Mouse (Mus musculus): ENCODE measurements around the gene Cc2d1b. TPM values are rescaled to one million over a fixed set of nuclear protein-coding genes. Genes with fewer than 3 reads are reported as not detected.

Cc2d1b gene
- polyA plus RNA-seq, 1 experiment = 26.4 TPM

GRCm38 (mm10) chr4:108635101-108635500 lies 15.4 kb downstream of the Cc2d1b start:
- Histone ChIP-seq H3K4me3 (ENCODE audit: insufficient read depth, low read depth, low read length) (no peak overlapping the region), H3K27ac (ENCODE audit: insufficient read depth, low read depth, low read length) (no peak overlapping the region), H3K27me3 (replicated peaks; ENCODE audit: control insufficient read depth, insufficient read depth, low read length) (no peaks in the 10 kb centered on the region), H3K36me3 (ENCODE audit: control insufficient read depth, insufficient read depth, low read length) (peaks cover 3% of the 10 kb centered on the region), H3K4me1 (ENCODE audit: control insufficient read depth, insufficient read depth, low read length) (no peaks in the 10 kb centered on the region)
- TF ChIP-seq CTCF (conservative IDR thresholded peaks at IDR 0.05; ENCODE audit: insufficient read depth, insufficient read length, low read depth, low read length) = no peak
- no peak for TF ChIP-seq POLR2A (IDR thresholded peaks at IDR 0.05; ENCODE audit: low read depth, low read length)
- no peak for DNase-seq

- DNase-seq = no peak
- WGBS = 93% methylated on average over 3 of the region's 3 CpGs
- H3K36me3 ChIP-seq (ENCODE audit: control insufficient read depth, insufficient read depth, low read length) = no peaks in the 10 kb centered on the region; the same call in 1 of the 2 replicates
- no peaks in the 10 kb centered on the region for H3K4me1 ChIP-seq (ENCODE audit: control insufficient read depth, insufficient read depth, low read length)
- H3K4me3 ChIP-seq (ENCODE audit: insufficient read depth, low read depth, low read length) = no peak overlapping the region
- no peak for TF ChIP-seq CTCF (conservative IDR thresholded peaks at IDR 0.05; ENCODE audit: insufficient read depth, insufficient read length, low read depth, low read length)
- TF ChIP-seq POLR2A (IDR thresholded peaks at IDR 0.05; ENCODE audit: low read depth, low read length) = no peak
- no peaks in the 10 kb centered on the region for H3K27me3 ChIP-seq (replicated peaks; ENCODE audit: control insufficient read depth, insufficient read depth, low read length)
- H3K27ac ChIP-seq (ENCODE audit: insufficient read depth, low read depth, low read length) = no peak overlapping the region
Measured at GRCm38 (mm10) chr4:108637721-108638120, 18.0 kb downstream of the Cc2d1b start.

- H3K27ac ChIP-seq (ENCODE audit: insufficient read depth, low read depth, low read length) = no peak overlapping the region
- no peaks in the 10 kb centered on the region for H3K27me3 ChIP-seq (replicated peaks; ENCODE audit: control insufficient read depth, insufficient read depth, low read length)
- WGBS = 61% methylated on average over 5 of the region's 5 CpGs
- H3K4me3 ChIP-seq (ENCODE audit: insufficient read depth, low read depth, low read length) = no peak overlapping the region
- no peak for TF ChIP-seq POLR2A (IDR thresholded peaks at IDR 0.05; ENCODE audit: low read depth, low read length)
- no peak for TF ChIP-seq CTCF (conservative IDR thresholded peaks at IDR 0.05; ENCODE audit: insufficient read depth, insufficient read length, low read depth, low read length)
- no peaks in the 10 kb centered on the region; the same call in 1 of the 2 replicates for H3K36me3 ChIP-seq (ENCODE audit: control insufficient read depth, insufficient read depth, low read length)
- no peaks in the 10 kb centered on the region for H3K4me1 ChIP-seq (ENCODE audit: control insufficient read depth, insufficient read depth, low read length)
- no peak for DNase-seq
Measured at GRCm38 (mm10) chr4:108638752-108639151, 19.0 kb downstream of the Cc2d1b start.

- H3K36me3 ChIP-seq (ENCODE audit: control insufficient read depth, insufficient read depth, low read length) = no peaks in the 10 kb centered on the region; the same call in 1 of the 2 replicates
- 36% methylated on average over 2 of the region's 2 CpGs for WGBS
Measured at GRCm38 (mm10) chr4:108664407-108664806, 44.7 kb downstream of the Cc2d1b start.

More at GRCm38 (mm10) chr4:108664407-108664806, 44.7 kb downstream of the Cc2d1b start:
- no peaks in the 10 kb centered on the region for H3K4me1 ChIP-seq (ENCODE audit: control insufficient read depth, insufficient read depth, low read length)
- no peaks in the 10 kb centered on the region for H3K27me3 ChIP-seq (replicated peaks; ENCODE audit: control insufficient read depth, insufficient read depth, low read length)
- DNase-seq = peak; percentile 7
- peak; percentile 30 for TF ChIP-seq CTCF (conservative IDR thresholded peaks at IDR 0.05; ENCODE audit: insufficient read depth, insufficient read length, low read depth, low read length)
- TF ChIP-seq POLR2A (IDR thresholded peaks at IDR 0.05; ENCODE audit: low read depth, low read length) = no peak
- H3K27ac ChIP-seq (ENCODE audit: insufficient read depth, low read depth, low read length) = no peak overlapping the region
- no peak overlapping the region for H3K4me3 ChIP-seq (ENCODE audit: insufficient read depth, low read depth, low read length)

Other genes starting within 250 kb of the Cc2d1b start
- 0.25 TPM in 1 of 2 replicates, not detected in the other for gene Shisal2a, start 236.6 kb upstream of the Cc2d1b start, polyA plus RNA-seq (2012; rRNA removed)
- 6.2 and 7.5 TPM in 2 replicates for gene Gpx7, start 213.0 kb upstream of the Cc2d1b start, polyA plus RNA-seq (2012; rRNA removed)
- 23.7 and 28.8 TPM in 2 replicates for gene Tut4, start 160.5 kb upstream of the Cc2d1b start, polyA plus RNA-seq (2012; rRNA removed)
- 3.7 and 5.5 TPM in 2 replicates for gene Prpf38a, start 40.6 kb upstream of the Cc2d1b start, polyA plus RNA-seq (2012; rRNA removed)
- gene Orc1, start 40.5 kb upstream of the Cc2d1b start, polyA plus RNA-seq (2012; rRNA removed) = 0.13 TPM in 1 of 2 replicates, not detected in the other
- 0.05 and 0.16 TPM in 2 replicates for gene 3110021N24Rik, start 99.7 kb downstream of the Cc2d1b start, polyA plus RNA-seq (2012; rRNA removed)
- gene Zfyve9, start 160.9 kb downstream of the Cc2d1b start, polyA plus RNA-seq (2012; rRNA removed) = 5.2 and 6.5 TPM in 2 replicates
- gene Btf3l4, start 213.7 kb downstream of the Cc2d1b start, polyA plus RNA-seq (2012; rRNA removed) = 12.7 and 16.7 TPM in 2 replicates
- 22.5 and 25.3 TPM in 2 replicates for gene Txndc12, start 214.7 kb downstream of the Cc2d1b start, polyA plus RNA-seq (2012; rRNA removed)
- 27.3 and 28.6 TPM in 2 replicates for gene Kti12, start 227.8 kb downstream of the Cc2d1b start, polyA plus RNA-seq (2012; rRNA removed)
- gene A730015C16Rik, start 228.7 kb downstream of the Cc2d1b start, polyA plus RNA-seq (2012; rRNA removed) = 0.15 TPM in 1 of 2 replicates, not detected in the other